In genomic region chr19:47936490-47936889, GRCm38 (mm10) we compare ENCODE assay signal across 27 mouse cellular contexts. TPM values are rescaled to one million over a fixed set of nuclear protein-coding genes. Genes with fewer than 3 reads are reported as not detected.
DNase-seq lines count a peak whose midpoint lies in the region; ATAC-seq and TF ChIP-seq lines count a peak whose summit lies in the region.
"Had no signal": no experiment of that assay in that cellular context is flagged by ENCODE, and none has a peak within 500 bp of the region (broad histone marks: within the 10 kb centered on the region; RNA-seq: fewer than 3 reads in every experiment).

No protein-coding gene starts in this region.

- H3K4me2 ChIP-seq in limb, embryonic 13.5 days (replicated peaks): 0 out of 2 replicates have a peak overlapping the region, but pooled peaks have one; percentile 75

- no peak for TF ChIP-seq CTCF in spleen, adult 2 months (IDR thresholded peaks at IDR 0.05; ENCODE audit: extremely low read depth, insufficient read depth, insufficient read length, insufficient replicate concordance)
- TF ChIP-seq CTCF in heart, adult 2 months (IDR thresholded peaks at IDR 0.05): no peak

- no peaks in the 10 kb centered on the region for H3K36me3 ChIP-seq in limb, embryonic 13.5 days
- no peaks in the 10 kb centered on the region for H3K36me3 ChIP-seq in limb, embryonic 10.5 days
- H3K36me3 ChIP-seq in spleen, adult 2 months (ENCODE audit: control insufficient read depth, insufficient read depth, low read length): no peaks in the 10 kb centered on the region
- H3K36me3 ChIP-seq in splenic B cell, adult 2 months (ENCODE audit: control insufficient read depth, insufficient read depth, low read length, poor library complexity, severe bottlenecking): no peaks in the 10 kb centered on the region
- H3K36me3 ChIP-seq in heart, adult 2 months (ENCODE audit: control insufficient read depth, insufficient read depth, low read length): no peaks in the 10 kb centered on the region
- H3K36me3 ChIP-seq: embryonic facial prominence, embryonic 10.5 days; forebrain, embryonic 15.5 days; G1E; heart, embryonic 15.5 days; hindbrain, embryonic 12.5 days; limb, embryonic 12.5 days; lung, embryonic 15.5 days had no signal

- H3K9me3 ChIP-seq in limb, embryonic 13.5 days: no peaks in the 10 kb centered on the region
- no peaks in the 10 kb centered on the region for H3K9me3 ChIP-seq in limb, embryonic 10.5 days (replicated peaks)
- H3K9me3 ChIP-seq: embryonic facial prominence, embryonic 10.5 days; forebrain, embryonic 15.5 days; heart, embryonic 15.5 days; hindbrain, embryonic 12.5 days; limb, embryonic 12.5 days; lung, embryonic 15.5 days had no signal

- intact Hi-C loops in heart, adult 2 months (cut with DNase I): no loop called here

- peaks cover 8% of the 10 kb centered on the region for H3K4me1 ChIP-seq in limb, embryonic 13.5 days
- H3K4me1 ChIP-seq in limb, embryonic 10.5 days: peaks cover 14% of the 10 kb centered on the region
- no peaks in the 10 kb centered on the region; the same call in 1 of the 2 replicates for H3K4me1 ChIP-seq in spleen, adult 2 months (ENCODE audit: control insufficient read depth, insufficient read depth, insufficient read length)
- H3K4me1 ChIP-seq in heart, adult 2 months (ENCODE audit: control insufficient read depth, insufficient read depth, low read length): no peaks in the 10 kb centered on the region; the same call in 1 of the 2 replicates

- no peak overlapping the region for H3K27ac ChIP-seq in limb, embryonic 13.5 days
- no peak overlapping the region for H3K27ac ChIP-seq in limb, embryonic 10.5 days
- H3K27ac ChIP-seq in spleen, adult 2 months (ENCODE audit: insufficient read depth, low read length): peak overlapping the region; percentile 56; the same call in 1 of the 2 replicates
- no peak overlapping the region for H3K27ac ChIP-seq in heart, adult 2 months
- H3K27ac ChIP-seq: embryonic facial prominence, embryonic 10.5 days; heart, embryonic 15.5 days; limb, embryonic 12.5 days; lung, embryonic 15.5 days; stomach, postnatal 0 days had no signal

- ATAC-seq in limb, embryonic 13.5 days (ENCODE audit: low FRiP score, low read depth): no peak
- ATAC-seq: intestine, postnatal 0 days had no signal

- H3K27me3 ChIP-seq in limb, embryonic 13.5 days: peaks cover 19% of the 10 kb centered on the region
- peaks cover 17% of the 10 kb centered on the region for H3K27me3 ChIP-seq in limb, embryonic 10.5 days (ENCODE audit: low read depth, poor library complexity, severe bottlenecking)
- H3K27me3 ChIP-seq in spleen, adult 2 months (ENCODE audit: control insufficient read depth, insufficient read depth, low read length): no peaks in the 10 kb centered on the region; the same call in 1 of the 2 replicates
- H3K27me3 ChIP-seq in splenic B cell, adult 2 months (ENCODE audit: control insufficient read depth, insufficient read depth, low read length, poor library complexity, severe bottlenecking): no peaks in the 10 kb centered on the region; the same call in 1 of the 2 replicates
- peaks cover 1% of the 10 kb centered on the region; the same call in 1 of the 2 replicates for H3K27me3 ChIP-seq in heart, adult 2 months (ENCODE audit: control insufficient read depth, insufficient read depth, low read length)

- TF ChIP-seq EP300 in heart, adult 2 months (IDR thresholded peaks at IDR 0.05; ENCODE audit: insufficient read depth, low read depth, low read length): no peak

- no peak for DNase-seq in limb, embryonic 10.5 days (ENCODE audit: low spot score)
- DNase-seq in spleen, adult 2 months (ENCODE audit: low read depth in 1 of 2, low spot score in 2 of 2): no peak
- DNase-seq in spleen, postnatal 36 days (ENCODE audit: low spot score in 2 of 2): no peak
- peak; percentile 49 for DNase-seq in induced T-regulatory cell, adult 2 months (ENCODE audit: low read depth)
- peak; percentile 50 for DNase-seq in splenic B cell, adult 2 months (ENCODE audit: low read depth, low spot score)
- no peak for DNase-seq in heart, adult 2 months
- no peak for DNase-seq in layer of hippocampus, adult 9-10 months (ENCODE audit: low spot score)
- DNase-seq: adrenal gland, adult 2 months; cerebellum, adult 11-12 months; cerebellum, postnatal 36 days; kidney, postnatal 25 days; layer of hippocampus, adult 9-11 months; spleen, adult 18-20 months; thymus, postnatal 25 days had no signal

- no peaks in the 10 kb centered on the region for H3K79me2 ChIP-seq in heart, adult 2 months (replicated peaks; ENCODE audit: control insufficient read depth, insufficient read depth, low read length)

- WGBS in limb, embryonic 13.5 days: 90% methylated on average over 11 of the region's 11 CpGs
- 95% methylated on average over 11 of the region's 11 CpGs for WGBS in limb, embryonic 10.5 days
- 58% methylated on average over 11 of the region's 11 CpGs for WGBS in spleen, adult 2 months
- 79% methylated on average over 11 of the region's 11 CpGs for WGBS in heart, adult 2 months

- no peak overlapping the region for H3K4me3 ChIP-seq in limb, embryonic 13.5 days
- no peak overlapping the region for H3K4me3 ChIP-seq in limb, embryonic 10.5 days
- no peak overlapping the region; the same call in 1 of the 2 replicates for H3K4me3 ChIP-seq in spleen, adult 2 months (ENCODE audit: extremely low read depth, insufficient read depth, insufficient read length)
- no peak overlapping the region for H3K4me3 ChIP-seq in heart, adult 2 months

- TF ChIP-seq POLR2A in spleen, adult 2 months (IDR thresholded peaks at IDR 0.05; ENCODE audit: low read depth, low read length): no peak
- no peak for TF ChIP-seq POLR2A in heart, adult 2 months (IDR thresholded peaks at IDR 0.05; ENCODE audit: insufficient read depth, low read depth, low read length)

- H3K9ac ChIP-seq in limb, embryonic 13.5 days: no peak overlapping the region
- H3K9ac ChIP-seq in heart, adult 2 months (ENCODE audit: low read depth, low read length): no peak overlapping the region
- H3K9ac ChIP-seq: hindbrain, embryonic 12.5 days; limb, embryonic 12.5 days; lung, embryonic 15.5 days had no signal

RNA-seq across cellular contexts. Expression of gene Cfap58, which starts 1.0 kb away (rescaled TPM):
- polyA plus RNA-seq in limb, embryonic 13.5 days (2015; fragmentation: Nextera tagmentation; extraction: Ambion mirVana): 0.05 TPM in 1 of 2 replicates, not detected in the other
- not detected in 2 replicates for polyA plus RNA-seq in limb, embryonic 10.5 days (2016; fragmentation: Nextera tagmentation; extraction: Ambion mirVana)
- not detected in 2 replicates for polyA plus RNA-seq in spleen, adult 2 months (2012; rRNA removed)
- 1 to 10 TPM; 1.9 to 2.1 TPM for total RNA-seq in heart, adult 2 months (2021)
- 0.02 TPM in 1 of 2 replicates, not detected in the other for polyA plus RNA-seq in heart, adult 2 months (2012; rRNA removed)
- total RNA-seq: adrenal gland, adult 2 months; G1E; gastrocnemius, postnatal 4 days; megakaryocyte-erythroid progenitor cell, adult 5-6 weeks had no signal
- polyA plus RNA-seq: adrenal gland, adult 2 months; C2C12; embryonic facial prominence, embryonic 10.5 days; G1E; intestine, postnatal 0 days; stomach, postnatal 0 days had no signal

RNA-seq across cellular contexts. Expression of gene Itprip, which starts 17.4 kb away (rescaled TPM):
- 24.3 and 26.6 TPM in 2 replicates for polyA plus RNA-seq in limb, embryonic 13.5 days (2015; fragmentation: Nextera tagmentation; extraction: Ambion mirVana)
- polyA plus RNA-seq in limb, embryonic 10.5 days (2016; fragmentation: Nextera tagmentation; extraction: Ambion mirVana): 19.0 and 27.5 TPM in 2 replicates
- 16.9 and 21.1 TPM in 2 replicates for polyA plus RNA-seq in spleen, adult 2 months (2012; rRNA removed)
- total RNA-seq in heart, adult 2 months (2021): 10 to 100 TPM in 1 of 2 experiments, 1 to 10 TPM in 1; 8.5 to 11.7 TPM
- polyA plus RNA-seq in heart, adult 2 months (2012; rRNA removed): 8.1 and 8.6 TPM in 2 replicates

RNA-seq across cellular contexts. Expression of gene Cfap43, which starts 17.4 kb away (rescaled TPM):
- polyA plus RNA-seq in limb, embryonic 13.5 days (2015; fragmentation: Nextera tagmentation; extraction: Ambion mirVana): 0.08 and 0.09 TPM in 2 replicates
- polyA plus RNA-seq in limb, embryonic 10.5 days (2016; fragmentation: Nextera tagmentation; extraction: Ambion mirVana): 0.05 and 0.09 TPM in 2 replicates
- polyA plus RNA-seq in spleen, adult 2 months (2012; rRNA removed): not detected in 2 replicates
- not detected for total RNA-seq in heart, adult 2 months (2021)
- polyA plus RNA-seq in heart, adult 2 months (2012; rRNA removed): 0.26 and 0.86 TPM in 2 replicates
- total RNA-seq: adrenal gland, adult 2 months had no signal
- polyA plus RNA-seq: adrenal gland, adult 2 months; G1E had no signal

Comparison
In these comparisons a context has a peak if more than half of its experiments do, and no peak if none do; other contexts are left out.
1. DNase-seq: peak in induced T-regulatory cell, adult 2 months (single experiment) and splenic B cell, adult 2 months (single experiment); none in limb, embryonic 10.5 days (single experiment), spleen, adult 2 months (0 of 2), spleen, postnatal 36 days (0 of 2), heart, adult 2 months (0 of 2) and layer of hippocampus, adult 9-10 months (single experiment).